Mouse (Mus musculus): ENCODE data around the gene Hipk2. TPM values are rescaled to one million over a fixed set of nuclear protein-coding genes. Genes with fewer than 3 reads are reported as not detected.

Hipk2 gene
- total and polyA plus RNA-seq, 3 experiments: 3.9 to 85.1 (median 14.1) TPM

DNA sequence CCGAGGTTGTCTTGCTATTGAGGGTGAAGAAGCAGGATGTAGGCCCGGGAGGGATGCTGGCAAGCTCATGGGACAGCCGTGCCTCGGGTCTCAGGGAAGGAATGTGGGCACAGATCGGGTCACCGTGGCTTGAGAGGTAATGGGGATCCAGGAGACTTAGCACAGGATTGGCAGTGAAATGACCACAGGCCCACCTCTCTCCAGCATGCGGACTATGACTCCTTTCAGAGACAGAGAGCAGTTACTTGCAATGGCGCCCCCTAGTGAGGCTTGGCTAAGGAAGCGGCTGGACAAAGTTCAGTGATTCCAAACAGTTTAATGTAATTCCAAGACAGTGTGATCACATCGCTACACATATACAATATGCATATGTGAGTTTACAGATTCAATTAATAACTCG, 188.7 kb downstream of the Hipk2 start:
- no peak overlapping the region for H3K4me3 ChIP-seq (ENCODE audit: control insufficient read depth in 1 of 2, insufficient read depth in 1 of 2, low read depth in 2 of 2, low read length in 2 of 2)
- no peaks in the 10 kb centered on the region for H3K79me2 ChIP-seq (ENCODE audit: control insufficient read depth, insufficient read depth, low read length, poor library complexity)
- H3K9ac ChIP-seq (ENCODE audit: control insufficient read depth, low read depth, low read length, poor library complexity, severe bottlenecking): no peak overlapping the region
- H3K4me1 ChIP-seq (ENCODE audit: control insufficient read depth in 1 of 2, insufficient read depth in 2 of 2, low read length in 2 of 2): no peaks in the 10 kb centered on the region
- peak; percentile 62 for DNase-seq (ENCODE audit: low read depth, low spot score)
- no peaks in the 10 kb centered on the region for H3K27me3 ChIP-seq (ENCODE audit: control insufficient read depth in 1 of 2, insufficient read depth in 2 of 2, low read length in 2 of 2)
- no peaks in the 10 kb centered on the region for H3K9me3 ChIP-seq (replicated peaks; ENCODE audit: insufficient read depth, low read length)
- H3K36me3 ChIP-seq (ENCODE audit: control insufficient read depth in 1 of 2, insufficient read depth in 2 of 2, low read length in 2 of 2): no peaks in the 10 kb centered on the region
- no peak overlapping the region for H3K27ac ChIP-seq (ENCODE audit: control insufficient read depth, low read depth, low read length)
- TF ChIP-seq TCF12 (IDR thresholded peaks at IDR 0.05; ENCODE audit: low read depth, low read length): no peak
- no peak for TF ChIP-seq CHD2 (IDR thresholded peaks at IDR 0.05; ENCODE audit: low read length)
- no peak for TF ChIP-seq ETS1 (IDR thresholded peaks at IDR 0.05; ENCODE audit: low read depth, low read length)
- TF ChIP-seq MYC (IDR thresholded peaks at IDR 0.05; ENCODE audit: low read depth, low read length): no peak
- peak; percentile 84 to 92 (median 85) for TF ChIP-seq CTCF (IDR thresholded peaks at IDR 0.05 in 2 of 3, conservative IDR thresholded peaks at IDR 0.05 in 1 of 3; ENCODE audit: control insufficient read depth in 1 of 3, insufficient read depth in 1 of 3, low read depth in 2 of 3, low read length in 3 of 3, poor library complexity in 1 of 3, severe bottlenecking in 1 of 3)
- TF ChIP-seq POLR2AphosphoS5 (IDR thresholded peaks at IDR 0.05; ENCODE audit: borderline replicate concordance, low read depth, low read length): no peak
- TF ChIP-seq TBP (IDR thresholded peaks at IDR 0.05; ENCODE audit: low read depth, low read length): no peak
- TF ChIP-seq JUND (IDR thresholded peaks at IDR 0.05; ENCODE audit: low read depth, low read length): no peak
- TF ChIP-seq ZMIZ1 (IDR thresholded peaks at IDR 0.05; ENCODE audit: low read depth, low read length): no peak
- TF ChIP-seq E2F4 (IDR thresholded peaks at IDR 0.05; ENCODE audit: borderline replicate concordance, low read depth, low read length): no peak
- no peak for TF ChIP-seq NELFE (IDR thresholded peaks at IDR 0.05; ENCODE audit: low read depth, low read length)
- no peak for TF ChIP-seq UBTF (IDR thresholded peaks at IDR 0.05; ENCODE audit: borderline replicate concordance, insufficient read depth, low read depth, low read length)
- peak; percentile 60 for TF ChIP-seq ZC3H11A (IDR thresholded peaks at IDR 0.05; ENCODE audit: low read depth, low read length)
- TF ChIP-seq MXI1 (IDR thresholded peaks at IDR 0.05; ENCODE audit: low read depth, low read length): no peak
- TF ChIP-seq POLR2A (IDR thresholded peaks at IDR 0.05; ENCODE audit: control insufficient read depth in 1 of 2, insufficient read depth in 1 of 2, low read depth in 1 of 2, low read length in 2 of 2, poor library complexity in 1 of 2): no peak
- TF ChIP-seq MEF2A (IDR thresholded peaks at IDR 0.05; ENCODE audit: extremely low read depth, insufficient replicate concordance, low read depth, low read length, poor library complexity, severe bottlenecking): no peak
- no peak for TF ChIP-seq GABPA (IDR thresholded peaks at IDR 0.05; ENCODE audit: low read depth, low read length)
- peak; percentile 87 for TF ChIP-seq SMC3 (IDR thresholded peaks at IDR 0.05; ENCODE audit: low read depth, low read length)
- TF ChIP-seq POLR2AphosphoS2 (IDR thresholded peaks at IDR 0.05; ENCODE audit: low read length): no peak
- TF ChIP-seq GATA1 (IDR thresholded peaks at IDR 0.05; ENCODE audit: low read depth, low read length): no peak
- no peak for TF ChIP-seq BHLHE40 (IDR thresholded peaks at IDR 0.05; ENCODE audit: borderline replicate concordance, low read depth, low read length)
- TF ChIP-seq NRF1 (IDR thresholded peaks at IDR 0.05; ENCODE audit: insufficient read depth, low read depth, low read length, poor library complexity, severe bottlenecking): no peak
- TF ChIP-seq RAD21 (IDR thresholded peaks at IDR 0.05; ENCODE audit: low read depth, low read length): peak; percentile 55
- TF ChIP-seq USF2 (IDR thresholded peaks at IDR 0.05; ENCODE audit: borderline replicate concordance in 1 of 2, insufficient read depth in 1 of 2, low read depth in 1 of 2, low read length in 2 of 2): no peak
- TF ChIP-seq EP300 (IDR thresholded peaks at IDR 0.05; ENCODE audit: low read depth in 1 of 2, low read length in 2 of 2): no peak
- TF ChIP-seq USF1 (IDR thresholded peaks at IDR 0.05; ENCODE audit: low read depth, low read length): no peak
- TF ChIP-seq ZKSCAN1 (IDR thresholded peaks at IDR 0.05; ENCODE audit: low read depth, low read length): no peak
- no peak for TF ChIP-seq MAX (IDR thresholded peaks at IDR 0.05; ENCODE audit: low read length)
- no peak for TF ChIP-seq HCFC1 (IDR thresholded peaks at IDR 0.05; ENCODE audit: low read depth, low read length)
- no peak for TF ChIP-seq TAL1 (IDR thresholded peaks at IDR 0.05; ENCODE audit: low read length)
- no peak for TF ChIP-seq MYB (IDR thresholded peaks at IDR 0.05; ENCODE audit: low read depth, low read length)
- TF ChIP-seq KAT2A (conservative IDR thresholded peaks at IDR 0.05; ENCODE audit: low read depth, low read length): no peak
- TF ChIP-seq MAZ (IDR thresholded peaks at IDR 0.05; ENCODE audit: low read depth, low read length): 0 out of 2 replicates have a peak, but pooled peaks have one; percentile 22
- TF ChIP-seq SIN3A (IDR thresholded peaks at IDR 0.05; ENCODE audit: low read length): no peak
- no peak for TF ChIP-seq MAFK (IDR thresholded peaks at IDR 0.05; ENCODE audit: borderline replicate concordance, low read depth, low read length)
- TF ChIP-seq ELF1 (IDR thresholded peaks at IDR 0.05; ENCODE audit: low read depth, low read length): no peak
